Mouse (Mus musculus) kidney, adult 11 months (tissue): ENCODE data around the gene Kirrel.
A peak's percentile ranks its signal among the peaks of the same experiment; 100 is the strongest.
"Not testable (repeated sequence)": the region's sequence is repeated elsewhere in the genome, so short reads cannot be mapped to it uniquely, and the experiment has no call there.

Source experiments
- DNase-seq: peaks from one replicate; pipeline ENCODE4 v3.0.0; 2022

The Kirrel gene

GRCm38 (mm10) chr3:87131694-87132347, 42.7 kb downstream of the Kirrel start:
- no peak for DNase-seq

- DNase-seq, result no peak
These were observed 43.6 kb downstream of the Kirrel start for GRCm38 (mm10) chr3:87130933-87131332.

DNA sequence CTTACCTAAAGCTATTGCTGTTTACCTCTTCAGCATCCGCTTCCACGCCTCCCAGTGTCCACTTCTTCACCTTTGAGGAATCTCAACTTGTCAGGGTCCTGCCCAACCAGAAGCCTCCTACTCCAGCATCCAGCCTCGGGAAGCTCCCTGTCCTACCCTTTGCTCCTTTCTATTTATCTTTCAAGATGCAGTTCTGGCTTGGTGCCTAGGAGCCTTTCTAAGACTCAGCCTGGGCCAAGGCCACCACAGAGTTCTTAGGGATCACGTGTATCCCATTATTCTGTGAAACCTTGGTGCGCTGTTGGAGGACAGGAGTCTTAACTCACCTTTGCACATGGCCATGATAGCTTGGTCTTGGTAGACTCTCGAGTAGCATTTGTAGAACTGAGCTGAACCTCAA, 50.8 kb downstream of the Kirrel start:
- DNase-seq, result no peak

DNA sequence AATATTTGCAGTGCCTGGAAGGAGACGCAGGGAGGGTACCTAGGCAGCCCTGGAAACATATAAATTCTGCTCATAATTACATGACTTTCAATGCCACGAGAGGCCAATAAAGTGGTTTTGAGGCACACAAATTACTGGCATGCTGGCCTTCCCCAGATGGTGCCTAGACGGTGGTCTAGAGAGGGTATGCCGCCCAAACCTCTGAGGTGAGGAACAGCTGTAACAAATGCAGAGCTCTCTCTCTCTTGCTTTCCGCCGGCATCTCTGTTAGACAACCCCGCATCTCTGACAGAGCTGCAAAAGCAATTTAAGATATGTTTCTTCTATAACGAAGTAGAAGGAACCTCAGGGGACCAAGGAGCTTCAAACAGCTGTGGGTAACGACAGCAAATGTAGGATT, 56.3 kb downstream of the Kirrel start:
- DNase-seq, result no peak

DNA sequence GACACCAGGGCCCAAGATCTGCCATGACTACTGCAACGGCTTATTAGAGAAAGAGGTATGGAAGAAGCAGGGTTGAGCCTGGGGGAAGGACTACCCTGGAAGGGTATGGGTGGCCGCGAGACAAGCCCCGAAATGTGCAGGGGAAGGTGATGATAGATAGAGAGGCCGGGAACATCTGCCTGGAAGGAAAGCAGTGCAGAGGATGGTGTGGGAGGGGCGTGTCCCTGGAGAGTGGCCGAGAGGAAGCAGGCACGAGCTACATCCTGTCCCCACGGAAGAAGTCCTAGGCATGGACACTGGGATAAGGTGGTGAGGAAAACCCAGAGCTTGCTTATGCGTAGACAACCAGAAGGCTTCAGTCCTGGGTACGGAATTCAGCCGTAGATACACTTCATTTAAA, 56.9 kb downstream of the Kirrel start:
- no peak for DNase-seq

GRCm38 (mm10) chr3:87115726-87116540, 58.6 kb downstream of the Kirrel start:
- DNase-seq, result no peak

- DNase-seq, result no peak
These were observed 59.3 kb downstream of the Kirrel start for GRCm38 (mm10) chr3:87115271-87115670.

DNA sequence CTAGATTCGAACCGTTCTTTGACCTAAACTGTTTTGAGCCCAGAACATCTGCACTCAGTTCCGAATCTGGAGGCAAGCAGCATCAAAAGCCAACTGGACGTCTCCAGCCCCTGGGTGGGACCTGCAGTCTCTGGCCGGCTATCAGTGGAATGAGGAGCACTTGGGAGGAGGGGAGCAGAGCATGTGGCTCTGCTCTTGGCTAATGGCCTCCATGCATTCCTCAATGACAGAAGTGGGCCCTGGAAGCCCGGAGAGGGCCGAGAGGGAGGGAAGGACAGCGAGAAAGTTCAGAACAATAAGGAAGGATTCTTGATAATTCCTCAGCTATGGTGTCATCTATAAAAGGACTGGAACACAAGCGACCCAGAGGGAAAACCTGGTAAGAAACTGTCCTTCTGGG, 59.7 kb downstream of the Kirrel start:
- DNase-seq, result peak; percentile 44

DNA sequence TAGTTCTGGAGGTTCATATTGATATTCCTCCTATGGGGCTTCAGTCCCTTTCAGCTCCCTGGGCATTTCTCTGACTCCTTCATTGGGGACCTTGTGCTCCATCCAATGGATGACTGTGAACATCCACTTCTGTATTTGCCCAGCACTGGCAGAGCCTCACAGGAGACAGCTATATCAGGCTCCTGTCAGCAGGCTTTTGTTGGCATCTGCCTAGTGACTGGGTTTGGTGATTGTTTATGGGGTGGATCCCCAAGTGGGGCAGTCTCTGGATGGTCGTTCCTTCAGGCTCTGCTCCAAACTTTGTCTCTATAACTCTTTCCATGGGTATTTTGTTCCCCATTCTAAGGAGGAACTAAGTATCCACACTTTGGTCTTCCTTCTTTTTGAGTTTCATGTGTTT, 60.7 kb downstream of the Kirrel start:
- DNase-seq, result not testable (repeated sequence)

DNA sequence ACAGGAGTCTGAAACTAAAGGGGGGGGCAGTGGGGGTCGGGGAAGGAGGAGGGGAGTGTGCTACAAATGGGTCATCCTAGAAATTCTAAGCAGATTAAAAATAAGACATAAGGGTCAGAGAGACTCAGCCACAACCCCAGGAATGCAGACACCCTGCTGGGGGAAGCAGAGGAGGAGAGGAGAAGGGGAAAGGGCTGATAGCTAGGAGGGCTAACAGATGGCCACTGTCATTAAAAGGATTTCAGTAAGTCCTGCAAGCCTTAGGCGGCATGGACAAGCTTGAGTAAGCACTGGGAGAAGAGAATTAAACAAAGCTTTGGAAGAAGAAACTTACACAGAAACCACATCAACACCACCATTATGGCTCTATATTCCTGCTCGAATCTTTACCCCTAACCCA, 62.3 kb downstream of the Kirrel start:
- DNase-seq, result no peak

- DNase-seq, result no peak
These were observed 69.7 kb downstream of the Kirrel start for GRCm38 (mm10) chr3:87104856-87105255.

GRCm38 (mm10) chr3:87102346-87102745, 72.2 kb downstream of the Kirrel start:
- DNase-seq, result no peak

- no peak for DNase-seq
These were observed 73.6 kb downstream of the Kirrel start for GRCm38 (mm10) chr3:87100911-87101310.

DNA sequence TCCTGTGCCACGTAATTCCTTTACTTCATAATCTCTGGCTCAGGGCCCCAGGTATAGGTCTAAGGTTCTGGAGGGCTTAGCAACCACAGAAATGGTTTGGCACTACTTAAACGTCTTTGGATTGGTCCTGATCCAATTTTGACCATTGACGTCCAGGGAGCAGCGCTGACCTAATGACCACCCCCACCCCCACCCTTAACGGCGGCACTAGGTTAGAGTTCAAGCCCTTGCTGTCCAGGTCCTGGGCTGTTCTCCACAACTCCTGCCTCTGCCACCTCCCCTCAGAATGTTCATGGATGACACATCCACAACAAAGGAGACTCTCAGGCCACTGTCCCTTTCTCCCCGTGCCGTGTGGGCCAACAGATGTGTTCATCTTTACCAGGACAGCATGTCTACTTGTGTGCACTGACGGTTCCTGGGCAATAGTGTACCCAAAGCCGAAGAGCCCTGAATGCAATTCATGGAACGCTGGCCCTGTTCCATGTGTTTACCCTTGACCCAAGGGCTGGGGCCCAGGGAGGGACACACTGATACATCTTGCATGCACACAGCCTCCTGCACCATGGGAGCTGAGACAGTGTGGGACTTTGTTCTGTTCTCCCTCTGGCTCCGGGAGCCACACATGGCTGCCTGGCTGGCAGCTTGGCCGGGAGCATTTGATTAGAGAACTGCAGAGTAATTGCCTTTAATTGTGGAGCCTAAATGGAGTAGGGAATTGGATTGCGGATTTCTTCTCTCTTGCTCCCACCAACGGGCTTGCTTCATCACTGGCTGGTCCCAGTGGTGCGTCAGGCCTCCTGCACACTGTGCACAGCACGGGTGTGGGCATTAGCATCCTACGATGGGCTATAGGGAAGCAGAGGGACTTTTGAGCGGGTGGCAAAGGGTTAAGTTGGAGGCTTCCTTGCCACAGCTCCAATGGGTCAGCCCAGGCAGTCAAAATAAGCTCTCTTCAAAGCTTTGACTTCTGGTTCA, 76.3 kb downstream of the Kirrel start:
- no peak for DNase-seq

DNA sequence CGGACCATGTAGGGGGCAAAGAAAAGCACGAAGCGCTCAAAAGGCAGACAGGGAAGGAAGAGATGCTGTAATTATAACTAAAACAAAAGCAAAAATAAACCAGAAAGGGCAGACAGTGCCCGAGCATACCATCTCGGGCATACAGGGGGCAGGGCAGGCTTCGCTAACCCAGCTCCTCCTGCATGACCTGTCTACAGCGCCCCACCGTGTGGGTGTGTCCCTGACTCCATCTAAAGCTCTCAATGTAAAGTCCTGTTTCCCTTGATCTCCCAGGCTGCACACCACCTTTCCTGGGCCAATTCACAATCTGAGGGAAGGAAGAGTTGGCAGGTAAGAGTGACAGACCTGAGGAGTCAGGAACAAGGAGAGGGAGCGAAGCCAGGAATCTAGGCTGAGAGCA, 77.3 kb downstream of the Kirrel start:
- no peak for DNase-seq

DNA sequence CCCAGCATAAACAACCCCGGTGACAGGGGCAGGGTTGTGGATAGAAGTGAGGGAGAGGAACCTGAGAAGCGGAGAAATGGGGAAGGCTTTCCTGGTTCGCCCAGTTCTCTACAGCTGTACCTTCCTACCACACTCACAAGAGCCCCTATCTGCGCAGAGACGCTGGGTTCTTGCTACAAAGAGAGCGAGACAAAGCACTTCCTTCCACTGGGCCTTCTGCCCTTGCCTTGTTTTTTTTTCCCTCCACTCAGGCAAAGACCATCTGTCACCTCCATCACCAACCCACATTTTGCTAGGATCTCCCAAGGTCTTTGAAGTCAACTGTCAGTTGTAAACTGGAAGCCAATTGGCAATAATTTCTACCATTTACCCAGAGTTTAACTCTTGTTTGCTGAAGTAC, 80.8 kb downstream of the Kirrel start:
- no peak for DNase-seq

DNA sequence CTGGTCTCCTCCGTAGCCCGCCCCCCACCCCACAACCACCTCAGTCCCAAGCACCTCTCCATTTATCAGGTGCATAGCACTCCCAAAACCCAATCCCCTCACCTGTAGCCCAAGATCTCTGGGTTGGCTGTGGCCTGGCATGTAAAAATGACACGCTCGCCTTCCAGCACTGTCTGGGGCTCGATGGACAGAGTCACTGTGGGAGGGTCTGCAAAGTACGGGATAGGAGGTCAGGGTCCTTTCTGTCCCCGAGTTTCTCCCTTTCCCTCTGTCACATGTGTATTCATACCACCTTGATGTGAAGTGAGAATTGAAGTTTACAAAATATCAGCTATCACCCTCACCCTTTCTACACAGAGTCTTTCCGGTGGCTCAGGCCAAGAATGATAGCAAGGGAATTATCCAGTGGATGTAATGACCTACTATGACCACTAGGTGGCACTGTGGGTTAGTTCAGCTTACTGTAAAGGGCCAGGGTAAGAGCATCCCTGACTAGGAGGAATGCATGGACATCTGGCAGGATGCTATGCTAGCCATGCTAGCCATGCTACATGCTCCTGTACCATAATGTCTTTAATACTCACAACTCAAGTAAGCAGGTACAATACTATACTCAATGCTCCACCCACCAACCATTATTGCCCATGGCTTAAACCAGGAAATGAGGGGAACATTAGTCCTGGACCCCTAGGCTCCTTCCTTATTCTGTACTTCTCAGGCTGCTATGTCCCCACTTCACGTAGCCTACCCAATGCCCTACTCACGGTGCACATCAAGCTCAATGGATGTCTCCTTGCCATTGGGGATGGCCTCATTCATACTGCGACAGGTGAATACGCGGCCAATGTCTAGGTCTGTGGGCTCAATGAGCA, 84.6 kb downstream of the Kirrel start:
- DNase-seq, result peak; percentile 18

- no peak for DNase-seq
These were observed 87.4 kb downstream of the Kirrel start for GRCm38 (mm10) chr3:87087146-87087545.

- peak; percentile 10 for DNase-seq
These were observed 92.3 kb downstream of the Kirrel start for GRCm38 (mm10) chr3:87082235-87082634.

GRCm38 (mm10) chr3:87079751-87080150, 94.8 kb downstream of the Kirrel start:
- DNase-seq, result no peak

- DNase-seq, result no peak
These were observed 95.2 kb downstream of the Kirrel start for GRCm38 (mm10) chr3:87079301-87079700.

DNA sequence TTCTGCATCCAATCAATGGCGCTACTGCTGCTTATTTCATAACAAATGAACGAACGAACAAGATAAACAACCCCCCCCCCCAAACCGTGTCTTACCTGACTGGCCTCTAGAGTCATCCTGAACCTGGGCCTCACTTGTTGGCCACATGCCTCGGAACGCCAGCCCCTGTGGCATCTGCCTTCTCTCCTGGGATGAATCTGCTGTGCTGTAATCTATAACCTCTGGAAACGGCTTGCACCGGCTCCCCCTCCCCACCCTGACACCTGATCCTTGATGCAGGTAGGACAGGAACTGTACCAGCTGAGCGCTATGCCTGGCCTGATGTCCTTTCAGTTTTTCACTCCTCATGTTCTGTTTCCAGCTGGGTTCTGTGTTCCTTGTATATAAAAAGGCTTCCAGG, 96.9 kb downstream of the Kirrel start:
- DNase-seq, result no peak
